Mouse (Mus musculus): ENCODE measurements around the gene Fam198a. TPM values are rescaled to one million over a fixed set of nuclear protein-coding genes. Genes with fewer than 3 reads are reported as not detected.

The Fam198a gene
- polyA plus RNA-seq (2016; fragmentation: Nextera tagmentation; extraction: Ambion mirVana) = 0.40 and 0.65 TPM in 2 replicates

GRCm38 (mm10) chr9:121950418-121951113 lies at the start of gene Fam198a:
TSS of gene Fam198a (plus strand) at chr9:121950988.
- Histone ChIP-seq H3K27me3 (ENCODE audit: low read depth, poor library complexity, severe bottlenecking) (no peaks in the 10 kb centered on the region), H3K36me3 (0 out of 2 replicates have a peak, but pooled peaks cover 8% of the 10 kb centered on the region), H3K4me1 (peaks cover 9% of the 10 kb centered on the region), H3K9me3 (replicated peaks) (no peaks in the 10 kb centered on the region), H3K4me3 (peak within 1 kb of the TSS; percentile 24; the same call in 1 of the 2 replicates), H3K27ac (peak within 1 kb of the TSS; percentile 50)
- DNase-seq (ENCODE audit: low spot score) = peak; percentile 47
- WGBS = 18% methylated on average over 14 of the region's 14 CpGs

- Histone ChIP-seq H3K27ac (no peak overlapping the region), H3K4me3 (no peak overlapping the region), H3K9me3 (replicated peaks) (no peaks in the 10 kb centered on the region), H3K36me3 (no peaks in the 10 kb centered on the region), H3K27me3 (ENCODE audit: low read depth, poor library complexity, severe bottlenecking) (no peaks in the 10 kb centered on the region), H3K4me1 (no peaks in the 10 kb centered on the region)
- no peak for DNase-seq (ENCODE audit: low spot score)
- WGBS = 81% methylated on average over 5 of the region's 5 CpGs
Measured at GRCm38 (mm10) chr9:121901710-121902700, 48.8 kb upstream of the Fam198a start.

GRCm38 (mm10) chr9:121903476-121904305 lies 47.1 kb upstream of the Fam198a start:
- Histone ChIP-seq H3K27ac (no peak overlapping the region), H3K4me1 (no peaks in the 10 kb centered on the region), H3K4me3 (no peak overlapping the region), H3K27me3 (ENCODE audit: low read depth, poor library complexity, severe bottlenecking) (no peaks in the 10 kb centered on the region), H3K36me3 (no peaks in the 10 kb centered on the region), H3K9me3 (replicated peaks) (no peaks in the 10 kb centered on the region)
- DNase-seq (ENCODE audit: low spot score) = no peak
- 82% methylated on average over 8 of the region's 8 CpGs for whole genome bisulfite sequencing

GRCm38 (mm10) chr9:121904319-121904718 lies 46.5 kb upstream of the Fam198a start:
- Histone ChIP-seq H3K4me3 (no peak overlapping the region), H3K27ac (no peak overlapping the region), H3K9me3 (replicated peaks) (no peaks in the 10 kb centered on the region), H3K36me3 (no peaks in the 10 kb centered on the region), H3K27me3 (ENCODE audit: low read depth, poor library complexity, severe bottlenecking) (0 out of 2 replicates have a peak, but pooled peaks cover under 1% of the 10 kb centered on the region), H3K4me1 (no peaks in the 10 kb centered on the region)
- DNase-seq (ENCODE audit: low spot score) = no peak
- WGBS = 95% methylated on average over 4 of the region's 4 CpGs

- 90% methylated on average over 7 of the region's 7 CpGs for WGBS
- no peaks in the 10 kb centered on the region for H3K9me3 ChIP-seq (replicated peaks)
- DNase-seq (ENCODE audit: low spot score) = no peak
- H3K27me3 ChIP-seq (ENCODE audit: low read depth, poor library complexity, severe bottlenecking) = 0 out of 2 replicates have a peak, but pooled peaks cover 5% of the 10 kb centered on the region
- no peak overlapping the region for H3K27ac ChIP-seq
- H3K4me3 ChIP-seq = no peak overlapping the region
- no peaks in the 10 kb centered on the region for H3K4me1 ChIP-seq
- H3K36me3 ChIP-seq = no peaks in the 10 kb centered on the region
Measured at GRCm38 (mm10) chr9:121904946-121905345, 45.8 kb upstream of the Fam198a start.

GRCm38 (mm10) chr9:121905556-121906185 lies 45.1 kb upstream of the Fam198a start:
- H3K27ac ChIP-seq = no peak overlapping the region
- no peaks in the 10 kb centered on the region for H3K36me3 ChIP-seq
- no peak for DNase-seq (ENCODE audit: low spot score)
- H3K9me3 ChIP-seq (replicated peaks) = no peaks in the 10 kb centered on the region
- H3K4me3 ChIP-seq = no peak overlapping the region
- WGBS = 91% methylated on average over 4 of the region's 4 CpGs
- 0 out of 2 replicates have a peak, but pooled peaks cover 5% of the 10 kb centered on the region for H3K27me3 ChIP-seq (ENCODE audit: low read depth, poor library complexity, severe bottlenecking)
- H3K4me1 ChIP-seq = no peaks in the 10 kb centered on the region

- no peaks in the 10 kb centered on the region for H3K9me3 ChIP-seq (replicated peaks)
- 0 out of 2 replicates have a peak, but pooled peaks cover 5% of the 10 kb centered on the region for H3K27me3 ChIP-seq (ENCODE audit: low read depth, poor library complexity, severe bottlenecking)
- DNase-seq (ENCODE audit: low spot score) = no peak
- H3K27ac ChIP-seq = no peak overlapping the region
- no peaks in the 10 kb centered on the region for H3K4me1 ChIP-seq
- H3K36me3 ChIP-seq = no peaks in the 10 kb centered on the region
- H3K4me3 ChIP-seq = no peak overlapping the region
- WGBS = 88% methylated on average over 5 of the region's 5 CpGs
Measured at GRCm38 (mm10) chr9:121906456-121906855, 44.3 kb upstream of the Fam198a start.

GRCm38 (mm10) chr9:121907356-121908070 lies 43.3 kb upstream of the Fam198a start:
- WGBS = 80% methylated on average over 10 of the region's 10 CpGs
- no peak for DNase-seq (ENCODE audit: low spot score)
- H3K4me1 ChIP-seq = no peaks in the 10 kb centered on the region
- H3K27ac ChIP-seq = no peak overlapping the region
- no peaks in the 10 kb centered on the region for H3K36me3 ChIP-seq
- no peak overlapping the region for H3K4me3 ChIP-seq
- H3K9me3 ChIP-seq (replicated peaks) = no peaks in the 10 kb centered on the region
- H3K27me3 ChIP-seq (ENCODE audit: low read depth, poor library complexity, severe bottlenecking) = 0 out of 2 replicates have a peak, but pooled peaks cover 5% of the 10 kb centered on the region

GRCm38 (mm10) chr9:121908321-121908720 lies 42.5 kb upstream of the Fam198a start:
- Histone ChIP-seq H3K4me3 (no peak overlapping the region), H3K36me3 (no peaks in the 10 kb centered on the region), H3K4me1 (no peaks in the 10 kb centered on the region), H3K9me3 (replicated peaks) (no peaks in the 10 kb centered on the region), H3K27ac (no peak overlapping the region), H3K27me3 (ENCODE audit: low read depth, poor library complexity, severe bottlenecking) (0 out of 2 replicates have a peak, but pooled peaks cover 5% of the 10 kb centered on the region)
- DNase-seq (ENCODE audit: low spot score) = no peak
- 93% methylated on average over 17 of the region's 17 CpGs for WGBS

GRCm38 (mm10) chr9:121909635-121910034 lies 41.2 kb upstream of the Fam198a start:
- Histone ChIP-seq H3K27me3 (ENCODE audit: low read depth, poor library complexity, severe bottlenecking) (0 out of 2 replicates have a peak, but pooled peaks cover 5% of the 10 kb centered on the region), H3K36me3 (no peaks in the 10 kb centered on the region), H3K4me3 (no peak overlapping the region), H3K27ac (no peak overlapping the region), H3K9me3 (replicated peaks) (no peaks in the 10 kb centered on the region), H3K4me1 (no peaks in the 10 kb centered on the region)
- 77% methylated on average over 6 of the region's 6 CpGs for WGBS
- no peak for DNase-seq (ENCODE audit: low spot score)

GRCm38 (mm10) chr9:121911196-121911595 lies 39.6 kb upstream of the Fam198a start:
- Histone ChIP-seq H3K36me3 (no peaks in the 10 kb centered on the region), H3K27me3 (ENCODE audit: low read depth, poor library complexity, severe bottlenecking) (0 out of 2 replicates have a peak, but pooled peaks cover 5% of the 10 kb centered on the region), H3K4me3 (no peak overlapping the region), H3K27ac (no peak overlapping the region), H3K9me3 (replicated peaks) (no peaks in the 10 kb centered on the region), H3K4me1 (no peaks in the 10 kb centered on the region)
- DNase-seq (ENCODE audit: low spot score) = no peak
- 92% methylated on average over 7 of the region's 7 CpGs for WGBS
